Mouse (Mus musculus) gastrocnemius, adult 2 months (tissue): ENCODE data around the gene Ccl22. TPM values are rescaled to one million over a fixed set of nuclear protein-coding genes. Genes with fewer than 3 reads are reported as not detected.

Source experiments
- DNase-seq: peaks from one replicate; pipeline ENCODE4 v3.0.0; 2022
- H3K27ac ChIP-seq: fragments of 200-600 bp; 2 replicates; pipeline ENCODE4 v1.8.1; 2022; ENCODE audit warnings: mild to moderate bottlenecking
- H3K4me3 ChIP-seq: fragments of 200-600 bp; 2 replicates; pipeline ENCODE4 v1.8.1; 2022; ENCODE audit warnings: mild to moderate bottlenecking, moderate library complexity
- CTCF ChIP-seq: fragments of 200-600 bp; IDR thresholded peaks from 2 replicates; pipeline ENCODE4 v1.8.1; 2022; ENCODE audit warnings: antibody characterized with exemption, mild to moderate bottlenecking, moderate library complexity
- intact Hi-C: fragments of 180-260 bp; cut with DNase I; formaldehyde crosslinking; loops from one replicate; pipeline ENCODE4 v1.15.1; 2025
- total RNA-seq, 2 experiments: library from RNA; stranded (reverse); gene quantifications; 2 replicates each; pipeline ENCODE4 v1.2.3; 2021

The Ccl22 gene
- total RNA-seq, 2 experiments from 2014 or later, result not detected

DNA sequence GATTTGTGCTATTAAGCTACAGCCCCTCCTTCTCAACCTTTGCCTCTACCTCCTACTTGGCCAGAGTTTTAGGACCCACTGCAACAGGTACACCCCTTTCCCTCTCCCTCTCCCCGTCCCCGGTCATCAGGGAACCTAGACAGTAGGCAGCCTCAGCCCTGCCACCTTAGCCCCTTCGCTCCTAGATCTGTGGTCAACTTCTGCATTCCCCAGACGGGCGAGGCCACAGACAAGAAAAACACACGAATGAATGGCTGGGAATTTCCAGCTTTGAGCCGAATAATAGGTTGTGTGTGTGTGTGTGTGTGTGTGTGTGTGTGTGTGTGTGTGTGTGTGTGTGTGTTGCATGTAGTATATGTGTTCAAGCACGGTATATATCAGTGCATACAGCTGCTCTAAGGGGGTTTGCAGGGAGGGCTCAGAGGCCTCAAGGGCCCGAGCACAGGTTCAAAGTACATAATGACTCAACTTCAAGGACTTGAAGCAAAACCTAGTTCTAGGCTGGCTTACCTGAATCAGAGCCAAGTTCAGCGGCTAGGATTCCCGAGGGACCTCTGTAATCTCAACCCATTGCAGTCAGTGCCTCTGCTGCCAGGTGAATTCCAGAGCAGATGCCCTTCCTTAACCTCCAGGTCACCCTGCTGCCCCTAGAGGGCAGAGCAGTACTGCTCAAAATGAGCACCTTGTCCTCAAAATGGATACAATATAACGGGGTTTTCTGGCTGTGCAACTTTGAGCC is 40.0 kb downstream of the Ccl22 start:
- peak overlapping the region; percentile 31; the same call in 1 of the 2 replicates for H3K27ac ChIP-seq
- intact Hi-C loops, result no loop called here
- peak; percentile 56 for DNase-seq
- TF ChIP-seq CTCF, result peak; percentile 54
- no peak overlapping the region for H3K4me3 ChIP-seq

DNA sequence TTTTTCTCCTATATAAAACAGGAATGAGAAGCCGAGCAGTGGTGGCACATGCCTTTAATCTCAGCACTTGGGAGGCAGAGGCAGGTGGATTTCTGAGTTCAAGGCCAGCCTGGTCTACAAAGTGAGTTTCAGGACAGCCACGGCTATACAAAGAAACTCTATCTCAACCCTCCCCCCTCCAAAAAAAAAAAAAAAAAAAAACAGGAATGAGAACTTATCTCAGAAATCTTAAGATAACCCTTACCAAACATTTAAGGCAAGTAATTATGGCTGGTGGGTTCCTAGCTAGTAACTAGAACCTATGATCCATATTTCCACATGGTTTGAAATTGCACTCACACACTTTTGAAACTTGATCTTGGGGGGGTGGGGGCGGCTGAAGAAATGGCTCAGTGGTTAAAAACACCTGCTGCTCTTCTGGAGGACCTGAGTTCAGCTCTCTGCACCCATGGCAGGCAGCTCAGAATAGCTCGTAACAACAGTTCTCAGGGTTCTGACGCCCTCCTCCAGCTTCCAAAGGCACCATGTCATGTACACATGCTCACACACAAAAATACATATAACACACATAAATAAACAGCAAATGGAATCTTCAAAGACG is 40.7 kb downstream of the Ccl22 start:
- intact Hi-C loops, result no loop called here
- TF ChIP-seq CTCF, result no peak
- no peak overlapping the region for H3K4me3 ChIP-seq
- no peak for DNase-seq
- H3K27ac ChIP-seq, result no peak overlapping the region

DNA sequence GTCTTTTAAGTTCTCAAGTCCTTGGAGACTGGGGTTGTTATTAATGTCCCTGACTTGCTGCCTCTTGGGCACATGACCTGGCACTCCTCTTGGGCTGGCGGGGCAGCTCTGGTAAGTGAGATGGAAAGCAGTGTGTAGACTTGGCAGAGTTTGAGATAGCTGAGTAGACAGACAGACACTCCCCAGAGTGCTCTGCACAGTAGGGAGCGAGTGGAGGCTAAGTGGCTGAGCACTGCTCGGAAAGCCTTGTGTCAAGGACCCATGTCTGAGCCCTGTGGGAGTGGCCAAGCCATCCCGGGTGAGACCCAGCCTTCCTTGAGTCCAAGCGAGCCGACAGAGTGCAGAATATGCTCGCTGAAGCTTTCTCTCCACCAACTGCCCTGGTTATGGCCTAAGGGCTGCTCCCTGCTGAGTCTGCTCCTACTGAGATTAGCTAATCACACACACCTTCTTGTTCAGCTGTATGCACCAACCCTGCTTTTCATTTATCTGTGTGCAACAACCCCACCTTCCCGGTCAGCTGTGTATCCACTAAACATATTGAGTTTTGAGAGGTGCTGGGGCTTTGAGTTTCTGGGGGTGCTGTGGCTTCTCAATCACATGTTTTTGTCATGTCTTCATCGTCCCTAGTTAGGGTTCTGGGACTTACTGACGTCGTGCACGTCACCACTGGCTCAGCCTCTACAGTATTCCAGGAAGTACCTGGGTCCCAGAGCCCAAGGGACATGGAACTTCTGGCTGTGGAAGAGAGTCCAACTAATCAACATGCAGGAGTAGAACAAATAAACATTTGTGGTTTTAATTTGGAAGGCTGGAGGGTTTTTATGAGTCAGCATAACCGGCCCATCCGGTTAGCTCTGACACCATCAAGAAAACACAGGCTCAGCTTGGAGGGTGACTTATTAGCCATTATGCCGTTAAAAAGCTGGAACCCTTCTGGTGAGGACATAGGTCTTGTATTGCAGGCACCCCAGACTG is 42.4 kb downstream of the Ccl22 start:
- Histone ChIP-seq H3K4me3 (no peak overlapping the region; the same call in 1 of the 2 replicates), H3K27ac (peak overlapping the region; percentile 58; the same call in 1 of the 2 replicates)
- DNase-seq, result peak; percentile 76
- no peak for TF ChIP-seq CTCF
- intact Hi-C loops, result no loop called here

DNA sequence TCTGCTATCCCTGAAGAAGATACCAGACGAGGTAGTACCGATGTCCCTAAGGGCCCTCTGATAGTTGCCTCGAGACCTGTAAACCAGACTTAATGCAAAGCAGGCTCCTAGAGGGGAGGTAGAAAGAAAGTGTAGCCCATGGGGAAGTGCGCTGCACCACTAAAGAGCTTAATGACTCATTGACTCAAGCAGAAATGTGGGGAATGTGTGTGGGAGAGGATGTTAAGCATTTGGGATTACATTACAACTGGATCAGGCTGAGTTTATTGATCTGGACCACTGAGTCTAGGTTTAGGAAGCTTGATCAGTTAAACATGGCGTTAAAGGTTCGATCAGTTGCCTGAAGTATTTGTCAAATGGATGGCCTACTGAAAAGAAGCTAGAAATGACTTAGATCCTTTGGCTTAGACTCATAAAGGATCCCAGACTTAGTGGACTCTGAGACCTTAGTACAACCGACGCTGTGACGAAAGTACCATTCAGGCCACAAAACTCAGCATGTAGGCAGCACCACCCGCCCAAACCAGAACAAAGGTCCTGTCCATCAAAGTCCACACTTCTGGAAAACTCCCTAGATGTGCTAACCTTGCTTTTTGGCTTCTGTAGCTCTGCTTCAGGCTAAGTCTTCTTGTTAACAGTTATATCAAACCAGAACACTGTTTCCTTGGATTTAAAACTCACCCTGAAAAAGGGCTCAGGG is 44.0 kb downstream of the Ccl22 start:
- DNase-seq, result no peak
- H3K27ac ChIP-seq, result no peak overlapping the region
- intact Hi-C loops, result no loop called here
- no peak overlapping the region for H3K4me3 ChIP-seq
- no peak for TF ChIP-seq CTCF

DNA sequence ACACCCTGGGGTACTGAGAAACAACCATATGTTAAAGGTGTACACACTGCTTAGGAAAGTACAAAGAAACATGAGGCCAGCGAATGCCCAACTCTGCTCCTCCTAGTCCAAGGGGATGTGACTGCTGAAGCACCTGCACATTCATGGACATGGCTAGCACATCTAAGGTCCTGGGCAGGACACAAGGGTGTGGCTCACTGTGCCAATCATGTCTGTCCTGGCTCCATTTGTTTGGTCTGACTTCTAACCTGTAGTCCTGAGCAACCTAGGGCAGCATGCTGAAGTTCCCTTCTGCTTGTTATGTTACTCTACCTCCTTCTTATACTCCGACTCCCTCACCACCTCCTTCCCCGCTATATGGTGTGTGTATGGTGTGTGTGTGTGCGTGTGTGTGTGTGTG is 49.0 kb downstream of the Ccl22 start:
- no peak for DNase-seq
- no peak for TF ChIP-seq CTCF
- Histone ChIP-seq H3K27ac (no peak overlapping the region), H3K4me3 (no peak overlapping the region)
- intact Hi-C loops, result no loop called here

DNA sequence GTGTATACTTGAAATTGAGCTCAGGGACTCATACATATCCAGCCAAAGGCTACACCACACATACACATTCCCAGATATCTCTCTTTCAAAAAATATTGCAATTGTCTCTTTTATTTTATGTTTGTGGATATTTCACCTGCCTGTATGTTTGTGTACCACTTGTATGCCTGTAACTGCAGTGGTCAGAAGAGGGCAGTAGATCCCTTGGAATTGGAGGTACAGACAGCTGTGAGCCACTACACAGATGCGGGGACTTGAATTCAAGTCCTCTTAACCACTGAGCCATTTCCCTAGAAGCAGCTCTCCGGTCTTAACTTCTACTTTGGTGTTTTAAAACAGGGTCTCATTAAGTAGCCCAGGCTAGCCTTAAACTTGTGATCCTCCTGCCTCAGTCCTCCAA is 49.4 kb downstream of the Ccl22 start:
- H3K27ac ChIP-seq, result no peak overlapping the region
- no peak for DNase-seq
- 0 out of 2 replicates have a peak, but pooled peaks have one; percentile 2 for TF ChIP-seq CTCF
- H3K4me3 ChIP-seq, result no peak overlapping the region
- intact Hi-C loops, result no loop called here

DNA sequence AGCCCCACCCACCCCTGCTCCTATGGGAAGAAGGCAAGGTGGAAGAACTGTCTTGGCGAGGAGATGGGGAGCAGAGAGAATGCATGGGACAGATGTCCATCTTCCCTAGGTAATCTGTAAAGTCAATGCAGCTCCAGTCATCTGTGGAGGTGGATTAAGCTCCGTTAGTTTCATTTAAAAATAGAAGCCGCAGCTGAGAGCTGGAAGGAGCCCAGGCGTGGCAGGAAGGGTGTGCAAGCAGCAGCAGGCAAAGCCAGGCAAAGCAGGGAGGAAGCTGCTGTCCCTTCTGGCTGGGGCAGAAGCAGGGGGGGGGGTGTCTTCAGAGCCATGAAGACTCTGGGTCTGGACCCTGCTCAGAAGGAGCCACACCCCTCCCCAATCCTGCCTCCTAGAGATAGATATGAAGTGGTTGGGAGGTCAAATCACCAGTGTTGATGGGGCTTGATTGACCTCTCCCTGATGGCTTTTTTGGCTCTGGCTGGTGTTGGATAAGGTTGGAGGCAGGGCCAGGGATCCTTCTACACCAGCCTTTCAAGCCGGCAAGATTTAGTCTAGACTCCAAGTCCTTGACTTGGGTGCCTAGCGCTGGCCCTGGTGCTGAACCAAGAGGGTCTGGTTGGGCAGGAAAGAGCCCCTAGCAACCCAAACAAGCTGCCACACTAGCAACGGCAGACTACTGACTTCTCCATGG is 55.0 kb downstream of the Ccl22 start:
- DNase-seq, result peak; percentile 53
- no peak for TF ChIP-seq CTCF
- H3K4me3 ChIP-seq, result no peak overlapping the region
- intact Hi-C loops, result no loop called here
- H3K27ac ChIP-seq, result no peak overlapping the region

Other genes with a start within 250 kb of the Ccl22 start
- gene Cpne2, start 212.6 kb upstream of the Ccl22 start, total RNA-seq, result 1 to 10 TPM; 4.9 to 6.9 TPM
- 10 to 100 TPM in 1 of 2 experiments, 1 to 10 TPM in 1; 8.5 to 10.8 TPM for gene Rspry1, start 143.7 kb upstream of the Ccl22 start, total RNA-seq
- gene Fam192a, start 143.6 kb upstream of the Ccl22 start, total RNA-seq, result 10 to 100 TPM; 17.9 to 22.6 TPM
- gene Arl2bp, start 79.0 kb upstream of the Ccl22 start, total RNA-seq, result 10 to 100 TPM; 42.0 to 51.2 TPM
- 1 to 10 TPM in 1 of 2 experiments, under 1 TPM in 1; 0.86 to 1.0 TPM for gene Pllp, start 49.3 kb upstream of the Ccl22 start, total RNA-seq
- 1 to 10 TPM in 1 of 2 experiments, under 1 TPM in 1; 0.36 to 1.0 TPM for gene Cx3cl1, start 26.4 kb downstream of the Ccl22 start, total RNA-seq
- not detected for gene Ccl17, start 64.9 kb downstream of the Ccl22 start, total RNA-seq
- gene Coq9, start 92.7 kb downstream of the Ccl22 start, total RNA-seq, result 100 to 1,000 TPM; 359 to 480 TPM
- 10 to 100 TPM; 29.7 to 44.5 TPM for gene Ciapin1, start 92.8 kb downstream of the Ccl22 start, total RNA-seq
- gene Polr2c, start 111.9 kb downstream of the Ccl22 start, total RNA-seq, result 10 to 100 TPM; 47.3 to 49.8 TPM
- 1 to 10 TPM; 2.7 to 6.1 TPM for gene Dok4, start 130.7 kb downstream of the Ccl22 start, total RNA-seq
- gene Ccdc102a, start 172.5 kb downstream of the Ccl22 start, total RNA-seq, result 1 to 10 TPM; 3.0 to 3.8 TPM
- under 1 TPM in 1 of 2 experiments, not detected in 1; 0.28 TPM for gene Adgrg5, start 178.1 kb downstream of the Ccl22 start, total RNA-seq
- 10 to 100 TPM; 20.7 to 27.4 TPM for gene Adgrg1, start 229.2 kb downstream of the Ccl22 start, total RNA-seq